Mouse (Mus musculus): ENCODE measurements at regions not wholly inside any gene's neighbourhood (a gene's known extent, or its start where the extent isn't known, plus 50 kb on each side); places are given as distances from the start of the nearest gene placed in this dataset.
A peak's percentile ranks its signal among the peaks of the same experiment; 100 is the strongest.

DNA sequence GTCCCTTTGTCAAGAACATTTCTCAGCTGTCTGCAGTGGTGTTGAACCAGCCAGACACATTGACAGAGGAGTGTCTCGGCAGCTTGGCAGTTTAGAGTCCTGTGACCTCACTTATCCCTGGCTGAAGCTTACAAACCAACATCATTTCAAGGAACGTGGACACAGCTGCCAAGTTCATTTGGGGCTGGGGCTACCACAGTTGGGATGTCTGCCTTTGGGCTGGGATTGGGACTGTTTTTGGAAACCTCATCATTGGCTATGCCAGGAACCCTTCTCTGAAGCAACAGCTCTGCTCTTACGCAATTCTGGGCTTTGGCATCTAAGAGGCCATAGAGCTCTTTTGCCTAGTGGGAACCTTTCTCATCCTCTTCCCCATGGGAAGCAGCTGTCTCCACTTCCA, 200.4 kb downstream of the Gm15262 start:
- WGBS, result 78% methylated on average over 3 of the region's 3 CpGs
- Histone ChIP-seq H3K4me3 (ENCODE audit: low read length) (no peak overlapping the region), H3K9ac (ENCODE audit: low read depth, low read length) (no peak overlapping the region), H3K36me3 (ENCODE audit: control insufficient read depth, insufficient read depth, low read length) (no peaks in the 10 kb centered on the region), H3K27me3 (ENCODE audit: control insufficient read depth, insufficient read depth, low read length) (no peaks in the 10 kb centered on the region), H3K4me1 (ENCODE audit: control insufficient read depth, insufficient read depth, low read length) (no peaks in the 10 kb centered on the region), H3K27ac (ENCODE audit: low read depth, low read length) (no peak overlapping the region), H3K4me2 (replicated peaks; ENCODE audit: low read depth, low read length) (no peak overlapping the region), H3K9me3 (ENCODE audit: control insufficient read depth, low read length) (no peaks in the 10 kb centered on the region)
- ATAC-seq (ENCODE audit: low FRiP score, low TSS enrichment), result no peak

DNA sequence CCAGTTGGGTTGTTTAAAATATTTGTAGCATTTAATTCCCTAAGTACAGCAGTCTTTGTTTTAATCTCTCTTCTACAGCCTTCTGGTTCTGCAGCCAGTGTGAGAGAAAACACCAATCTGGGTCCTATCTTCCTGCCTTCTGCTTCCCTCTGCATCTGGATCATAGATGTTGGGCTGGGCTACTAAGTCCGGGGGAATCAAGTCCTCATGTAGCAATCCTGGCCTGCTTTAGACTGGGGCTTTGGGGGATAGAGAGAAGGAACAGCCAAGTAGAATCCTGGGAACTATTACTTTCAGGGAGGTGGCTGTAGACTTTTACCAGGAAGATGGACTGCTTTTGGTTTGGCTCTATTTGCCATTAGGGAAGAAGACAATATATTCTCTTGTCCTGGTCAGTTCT, 205.5 kb upstream of the Rai2 start:
- WGBS, result 73% methylated on average over 1 of the region's 1 CpGs
- H3K4me1 ChIP-seq (ENCODE audit: control insufficient read depth, insufficient read depth, low read length), result no peaks in the 10 kb centered on the region
- H3K27me3 ChIP-seq (ENCODE audit: control insufficient read depth, insufficient read depth, low read length), result no peaks in the 10 kb centered on the region; the same call in 1 of the 2 replicates
- no peak overlapping the region for H3K9ac ChIP-seq (ENCODE audit: low read depth, low read length)
- H3K4me2 ChIP-seq (replicated peaks; ENCODE audit: low read depth, low read length), result no peak overlapping the region
- no peaks in the 10 kb centered on the region for H3K36me3 ChIP-seq (ENCODE audit: control insufficient read depth, insufficient read depth, low read length)
- no peak overlapping the region for H3K27ac ChIP-seq (ENCODE audit: low read depth, low read length)
- ATAC-seq (ENCODE audit: low FRiP score, low TSS enrichment), result no peak
- no peak overlapping the region for H3K4me3 ChIP-seq (ENCODE audit: low read length)
- H3K9me3 ChIP-seq (ENCODE audit: control insufficient read depth, low read length), result no peaks in the 10 kb centered on the region

DNA sequence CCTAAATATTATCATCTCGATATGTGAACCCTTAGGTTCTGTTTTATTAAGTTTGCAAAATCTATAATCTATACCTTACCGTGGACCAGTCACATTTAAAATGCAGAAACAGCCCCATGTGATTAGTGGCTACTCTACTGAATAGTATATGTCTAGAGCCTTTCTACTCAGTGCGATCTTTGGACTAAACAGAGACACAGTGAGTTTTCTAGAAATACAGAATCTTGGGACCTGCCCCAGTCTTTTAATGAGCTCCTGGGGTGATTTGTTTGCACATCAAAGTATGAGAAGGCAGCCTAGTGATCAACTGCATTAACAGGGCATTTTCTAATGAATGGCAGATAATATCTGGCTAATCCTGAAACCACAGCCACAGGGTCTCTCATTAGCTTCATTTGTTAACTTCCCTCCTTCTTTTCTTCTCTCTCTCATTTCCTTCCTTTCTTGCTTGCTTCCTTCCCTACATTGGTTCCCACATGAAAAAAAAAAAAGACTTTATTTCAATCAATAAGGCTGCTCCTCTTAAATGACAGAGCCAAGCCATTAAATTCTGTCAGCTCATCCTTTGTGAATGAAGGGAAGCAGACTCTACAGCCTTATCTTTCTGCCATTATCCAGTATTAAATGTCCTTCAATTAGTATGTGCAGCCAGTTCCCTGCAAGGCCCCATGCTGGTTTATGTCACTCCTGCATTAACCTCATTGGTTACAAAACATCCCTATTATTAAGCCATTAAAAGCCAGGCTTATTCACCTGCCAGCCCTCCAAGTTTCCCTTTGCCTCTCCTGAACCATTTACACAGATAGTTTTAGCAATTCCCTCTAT, 193.2 kb upstream of the Rai2 start:
- Histone ChIP-seq H3K27me3 (ENCODE audit: control insufficient read depth, insufficient read depth, low read length) (peaks cover 7% of the 10 kb centered on the region; the same call in 1 of the 2 replicates), H3K9me3 (ENCODE audit: control insufficient read depth, low read length) (no peaks in the 10 kb centered on the region), H3K4me2 (replicated peaks; ENCODE audit: low read depth, low read length) (no peak overlapping the region), H3K4me3 (ENCODE audit: low read length) (no peak overlapping the region), H3K27ac (ENCODE audit: low read depth, low read length) (no peak overlapping the region), H3K4me1 (ENCODE audit: control insufficient read depth, insufficient read depth, low read length) (no peaks in the 10 kb centered on the region), H3K36me3 (ENCODE audit: control insufficient read depth, insufficient read depth, low read length) (no peaks in the 10 kb centered on the region), H3K9ac (ENCODE audit: low read depth, low read length) (no peak overlapping the region)
- 71% methylated on average over 3 of the region's 3 CpGs for WGBS
- no peak for ATAC-seq (ENCODE audit: low FRiP score, low TSS enrichment)

DNA sequence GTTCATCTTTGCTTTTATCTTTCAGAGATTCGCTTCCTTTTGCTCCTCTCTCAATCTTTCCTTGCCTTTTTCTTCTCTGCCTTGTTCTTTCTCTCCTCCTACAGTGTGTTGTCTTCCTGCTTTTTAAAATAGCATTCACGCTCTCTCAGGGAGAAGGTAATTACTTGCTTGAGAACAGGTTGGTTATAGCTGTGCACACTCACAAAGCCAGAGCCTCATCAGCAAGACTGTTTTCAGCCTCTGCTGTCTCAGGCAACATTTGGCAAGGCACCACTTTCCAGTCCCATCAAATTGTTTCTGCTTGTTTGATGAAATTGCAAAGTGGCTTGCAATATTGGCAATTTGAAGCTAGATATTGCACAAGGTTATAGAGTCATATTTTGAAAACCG, 192.6 kb upstream of the Rai2 start:
- H3K4me2 ChIP-seq (replicated peaks; ENCODE audit: low read depth, low read length), result no peak overlapping the region

DNA sequence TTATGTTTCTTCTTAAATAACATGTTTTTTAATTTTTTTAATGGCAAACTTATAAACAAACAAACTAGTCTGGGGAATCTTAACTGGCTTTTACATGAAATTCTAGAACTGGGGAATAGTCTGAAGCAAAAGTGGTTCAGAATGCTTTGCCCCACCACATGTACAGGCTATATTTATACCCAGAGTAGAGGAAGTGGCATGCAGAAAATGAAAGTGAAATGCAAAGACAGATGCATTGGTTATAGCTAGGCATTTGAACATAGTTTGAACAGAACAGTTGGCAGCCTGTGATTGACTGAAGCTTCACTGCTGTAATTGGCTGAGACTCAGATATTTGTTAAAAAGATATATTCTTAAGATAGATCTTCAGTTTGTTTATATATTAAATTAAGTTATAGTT, 179.6 kb upstream of the Rai2 start:
- H3K4me2 ChIP-seq (replicated peaks; ENCODE audit: low read depth, low read length), result no peak overlapping the region
- no peaks in the 10 kb centered on the region for H3K4me1 ChIP-seq (ENCODE audit: control insufficient read depth, insufficient read depth, low read length)
- no peaks in the 10 kb centered on the region for H3K36me3 ChIP-seq (ENCODE audit: control insufficient read depth, insufficient read depth, low read length)
- H3K27ac ChIP-seq (ENCODE audit: low read depth, low read length), result no peak overlapping the region
- H3K9me3 ChIP-seq (ENCODE audit: control insufficient read depth, low read length), result no peaks in the 10 kb centered on the region
- H3K9ac ChIP-seq (ENCODE audit: low read depth, low read length), result no peak overlapping the region
- no peaks in the 10 kb centered on the region; the same call in 1 of the 2 replicates for H3K27me3 ChIP-seq (ENCODE audit: control insufficient read depth, insufficient read depth, low read length)
- no peak for ATAC-seq (ENCODE audit: low FRiP score, low TSS enrichment)
- no peak overlapping the region for H3K4me3 ChIP-seq (ENCODE audit: low read length)

More for the DNA sequence above, 192.6 kb upstream of the Rai2 start:
- Histone ChIP-seq H3K27ac (ENCODE audit: low read depth, low read length) (no peak overlapping the region), H3K27me3 (ENCODE audit: control insufficient read depth, insufficient read depth, low read length) (peaks cover 5% of the 10 kb centered on the region; the same call in 1 of the 2 replicates), H3K4me1 (ENCODE audit: control insufficient read depth, insufficient read depth, low read length) (no peaks in the 10 kb centered on the region), H3K36me3 (ENCODE audit: control insufficient read depth, insufficient read depth, low read length) (no peaks in the 10 kb centered on the region), H3K9me3 (ENCODE audit: control insufficient read depth, low read length) (no peaks in the 10 kb centered on the region), H3K9ac (ENCODE audit: low read depth, low read length) (no peak overlapping the region), H3K4me3 (ENCODE audit: low read length) (no peak overlapping the region)
- 73% methylated on average over 3 of the region's 3 CpGs for WGBS
- no peak for ATAC-seq (ENCODE audit: low FRiP score, low TSS enrichment)

DNA sequence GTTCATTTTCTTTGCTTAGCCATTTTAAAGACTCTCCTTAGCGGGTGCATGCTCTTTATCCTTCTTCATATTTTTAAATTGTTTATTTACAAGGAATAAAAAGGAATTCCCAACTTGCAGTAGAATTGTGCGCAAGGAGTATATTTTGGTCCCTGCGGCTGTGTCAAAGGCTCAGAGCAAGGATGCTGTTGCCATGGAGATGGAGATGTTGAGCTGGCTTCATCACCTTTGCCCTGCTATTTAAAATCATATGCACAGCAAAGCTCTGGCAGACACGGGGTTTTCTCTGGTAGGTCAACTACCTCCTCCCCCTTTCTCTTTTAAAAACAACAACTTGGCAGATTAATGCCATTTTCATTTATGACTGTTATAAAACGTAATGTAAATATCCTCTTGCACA, 160.0 kb upstream of the Rai2 start:
- WGBS, result 60% methylated on average over 5 of the region's 5 CpGs
- Histone ChIP-seq H3K4me2 (replicated peaks; ENCODE audit: low read depth, low read length) (no peak overlapping the region), H3K27ac (ENCODE audit: low read depth, low read length) (no peak overlapping the region), H3K4me1 (ENCODE audit: control insufficient read depth, insufficient read depth, low read length) (no peaks in the 10 kb centered on the region), H3K36me3 (ENCODE audit: control insufficient read depth, insufficient read depth, low read length) (no peaks in the 10 kb centered on the region), H3K27me3 (ENCODE audit: control insufficient read depth, insufficient read depth, low read length) (no peaks in the 10 kb centered on the region), H3K4me3 (ENCODE audit: low read length) (no peak overlapping the region), H3K9ac (ENCODE audit: low read depth, low read length) (no peak overlapping the region), H3K9me3 (ENCODE audit: control insufficient read depth, low read length) (no peaks in the 10 kb centered on the region)
- no peak for ATAC-seq (ENCODE audit: low FRiP score, low TSS enrichment)

DNA sequence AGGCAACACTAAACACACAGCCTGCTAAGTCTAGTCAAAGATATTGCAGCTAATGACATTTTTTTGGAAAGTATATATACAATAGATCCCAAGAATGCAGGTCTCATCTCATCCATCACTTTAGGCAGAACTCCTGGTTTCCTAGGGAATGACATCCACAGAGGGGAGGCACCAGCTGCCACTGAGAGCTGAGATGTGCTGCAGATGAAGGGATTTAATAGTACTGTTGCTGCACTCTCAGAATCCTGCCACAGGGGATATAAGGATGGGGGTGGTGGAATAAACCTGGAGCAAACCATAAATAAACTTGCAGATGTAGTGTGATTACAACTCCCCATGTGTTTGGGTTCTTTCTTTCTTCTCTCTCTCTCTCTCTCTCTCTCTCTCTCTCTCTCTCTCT, 158.4 kb upstream of the Rai2 start:
- Histone ChIP-seq H3K27me3 (ENCODE audit: control insufficient read depth, insufficient read depth, low read length) (no peaks in the 10 kb centered on the region), H3K9me3 (ENCODE audit: control insufficient read depth, low read length) (no peaks in the 10 kb centered on the region), H3K27ac (ENCODE audit: low read depth, low read length) (no peak overlapping the region), H3K4me2 (replicated peaks; ENCODE audit: low read depth, low read length) (no peak overlapping the region), H3K4me1 (ENCODE audit: control insufficient read depth, insufficient read depth, low read length) (no peaks in the 10 kb centered on the region), H3K9ac (ENCODE audit: low read depth, low read length) (no peak overlapping the region), H3K4me3 (ENCODE audit: low read length) (no peak overlapping the region), H3K36me3 (ENCODE audit: control insufficient read depth, insufficient read depth, low read length) (no peaks in the 10 kb centered on the region)
- ATAC-seq (ENCODE audit: low FRiP score, low TSS enrichment), result no peak

DNA sequence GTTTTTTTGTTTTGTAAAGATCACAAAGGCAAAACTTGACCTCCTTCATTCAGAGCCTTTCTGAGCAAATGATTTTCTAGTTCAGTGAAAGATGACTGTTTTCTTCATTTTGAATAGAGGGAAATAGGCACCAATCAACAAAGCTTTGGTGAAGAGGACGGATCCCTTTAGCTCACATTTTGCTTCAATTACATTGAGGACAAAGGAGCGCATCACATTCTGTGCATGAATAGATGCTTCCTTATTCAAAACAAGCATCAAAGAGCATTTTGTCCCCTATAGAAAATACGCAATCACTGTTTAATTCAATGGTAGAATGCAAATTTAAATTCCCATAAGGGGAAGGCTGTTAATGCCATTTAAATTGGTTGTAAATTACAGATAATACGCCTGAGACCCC, 150.4 kb upstream of the Rai2 start:
- H3K9ac ChIP-seq (ENCODE audit: low read depth, low read length), result no peak overlapping the region
- no peaks in the 10 kb centered on the region for H3K27me3 ChIP-seq (ENCODE audit: control insufficient read depth, insufficient read depth, low read length)
- H3K27ac ChIP-seq (ENCODE audit: low read depth, low read length), result no peak overlapping the region
- WGBS, result 84% methylated on average over 4 of the region's 4 CpGs
- ATAC-seq (ENCODE audit: low FRiP score, low TSS enrichment), result no peak
- H3K4me3 ChIP-seq (ENCODE audit: low read length), result no peak overlapping the region
- no peaks in the 10 kb centered on the region for H3K4me1 ChIP-seq (ENCODE audit: control insufficient read depth, insufficient read depth, low read length)
- H3K36me3 ChIP-seq (ENCODE audit: control insufficient read depth, insufficient read depth, low read length), result no peaks in the 10 kb centered on the region
- no peaks in the 10 kb centered on the region for H3K9me3 ChIP-seq (ENCODE audit: control insufficient read depth, low read length)
- H3K4me2 ChIP-seq (replicated peaks; ENCODE audit: low read depth, low read length), result no peak overlapping the region

DNA sequence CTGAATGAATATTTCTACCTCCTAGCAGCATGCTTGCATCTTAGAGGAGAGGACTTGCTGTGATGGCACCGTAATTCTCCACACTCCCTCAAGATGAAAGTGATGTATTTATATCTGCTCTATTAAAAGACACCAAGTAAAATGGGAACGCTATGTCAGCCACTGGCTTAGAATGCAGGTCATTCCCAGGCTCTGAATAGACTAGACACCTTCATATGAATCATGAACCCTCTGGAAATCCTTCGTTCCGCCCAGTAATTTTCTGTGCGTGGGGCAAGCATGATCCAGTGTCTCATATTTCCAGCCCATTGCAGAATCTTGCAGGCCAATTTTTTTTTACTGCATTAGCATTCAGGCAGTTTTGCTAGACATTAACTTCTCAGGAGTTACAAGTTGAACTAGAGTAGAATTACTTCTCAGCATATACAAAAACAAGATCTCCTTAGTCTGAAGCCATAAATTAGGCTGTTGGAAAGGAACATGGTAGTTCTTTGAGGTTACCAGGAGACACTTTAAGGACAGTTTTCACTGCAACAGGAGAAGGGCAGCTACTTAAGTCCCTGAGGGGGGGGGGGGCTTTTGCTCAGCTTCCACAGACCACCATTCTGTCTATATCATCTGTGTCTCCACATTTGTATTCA, 134.7 kb upstream of the Rai2 start:
- Histone ChIP-seq H3K9ac (ENCODE audit: low read depth, low read length) (no peak overlapping the region), H3K4me3 (ENCODE audit: low read length) (no peak overlapping the region), H3K36me3 (ENCODE audit: control insufficient read depth, insufficient read depth, low read length) (no peaks in the 10 kb centered on the region), H3K27me3 (ENCODE audit: control insufficient read depth, insufficient read depth, low read length) (no peaks in the 10 kb centered on the region), H3K4me1 (ENCODE audit: control insufficient read depth, insufficient read depth, low read length) (no peaks in the 10 kb centered on the region), H3K9me3 (ENCODE audit: control insufficient read depth, low read length) (no peaks in the 10 kb centered on the region), H3K27ac (ENCODE audit: low read depth, low read length) (no peak overlapping the region), H3K4me2 (replicated peaks; ENCODE audit: low read depth, low read length) (no peak overlapping the region)
- ATAC-seq (ENCODE audit: low FRiP score, low TSS enrichment), result peak; percentile 87; the same call in 1 of the 2 replicates
- WGBS, result 54% methylated on average over 5 of the region's 5 CpGs
